Mouse (Mus musculus) bone marrow, adult 2 months (tissue): Measurements from ENCODE around the gene Igf2bp3. TPM values are rescaled to one million over a fixed set of nuclear protein-coding genes. Genes with fewer than 3 reads are reported as not detected.

ENCODE experiments used
- H3K27ac ChIP-seq: fragments of 200-500 bp; 2 replicates; pipeline ENCODE4 v1.5.1; 2012; ENCODE audit warnings: low read depth, mild to moderate bottlenecking, control low read depth, inconsistent platforms, low read length; ENCODE audit not compliant: control insufficient read depth, poor library complexity, insufficient read depth
- H3K4me1 ChIP-seq: fragments of 200-500 bp; 2 replicates; pipeline ENCODE4 v1.6.1; 2011; ENCODE audit warnings: low read length; ENCODE audit not compliant: control insufficient read depth, insufficient read depth
- H3K4me3 ChIP-seq: fragments of 200-500 bp; replicated peaks from 2 replicates; pipeline ENCODE3; 2011; ENCODE audit warnings: mild to moderate bottlenecking, low read depth, low read length, control low read depth; ENCODE audit not compliant: control insufficient read depth
- CTCF ChIP-seq: fragments of 200-500 bp; IDR thresholded peaks from 2 replicates; pipeline ENCODE4 v1.5.1; 2011; ENCODE audit warnings: low read length, control low read depth; ENCODE audit not compliant: control insufficient read depth, insufficient read depth
- POLR2A ChIP-seq: fragments of 200-500 bp; IDR thresholded peaks from 2 replicates; pipeline ENCODE4 v1.6.1; 2011; ENCODE audit warnings: low read depth, mild to moderate bottlenecking, control low read depth, low read length, borderline replicate concordance; ENCODE audit not compliant: control insufficient read depth
- WGBS: fragments of 180-500 bp; shearing (Covaris S2); methylation state at CpG from one replicate; pipeline ENCODE4 v1.1.7; 2018; 5-methylcytosine and 5-hydroxymethylcytosine counted together
- polyA plus RNA-seq: library from polyadenylated mRNA; stranded (reverse); fragments of >200 nt; gene quantifications from 2 replicates; pipeline ENCODE4 v1.2.4, GENCODE M21; 2011; ENCODE audit warnings: low replicate concordance; ENCODE audit not compliant: missing spikeins, insufficient read depth, insufficient read length

Igf2bp3 gene
- polyA plus RNA-seq, 1 experiment, result 2.7 TPM

- whole genome bisulfite sequencing, result 57% methylated on average over 2 of the region's 2 CpGs
- no peak overlapping the region for H3K27ac ChIP-seq
- H3K4me3 ChIP-seq, result no peak overlapping the region
- no peaks in the 10 kb centered on the region for H3K4me1 ChIP-seq
- no peak for TF ChIP-seq CTCF
- TF ChIP-seq POLR2A, result no peak
Measured at GRCm38 (mm10) chr6:49159971-49160370, 54.8 kb downstream of the Igf2bp3 start.

GRCm38 (mm10) chr6:49156826-49157175 lies 58.0 kb downstream of the Igf2bp3 start:
- H3K4me1 ChIP-seq, result no peaks in the 10 kb centered on the region
- WGBS, result 79% methylated on average over 3 of the region's 3 CpGs
- H3K4me3 ChIP-seq, result no peak overlapping the region
- TF ChIP-seq CTCF (no peak), POLR2A (no peak)
- H3K27ac ChIP-seq, result no peak overlapping the region

- Histone ChIP-seq H3K27ac (no peak overlapping the region), H3K4me3 (no peak overlapping the region), H3K4me1 (no peaks in the 10 kb centered on the region)
- no peak for TF ChIP-seq CTCF
- no peak for TF ChIP-seq POLR2A
- 81% methylated on average over 5 of the region's 5 CpGs for WGBS
Measured at GRCm38 (mm10) chr6:49156170-49156825, 58.5 kb downstream of the Igf2bp3 start.

- Histone ChIP-seq H3K4me1 (no peaks in the 10 kb centered on the region), H3K4me3 (no peak overlapping the region), H3K27ac (no peak overlapping the region)
- TF ChIP-seq CTCF, result no peak
- TF ChIP-seq POLR2A, result no peak
- WGBS, result 81% methylated on average over 4 of the region's 4 CpGs
Measured at GRCm38 (mm10) chr6:49151465-49151864, 63.3 kb downstream of the Igf2bp3 start.

- 82% methylated on average over 9 of the region's 9 CpGs for whole genome bisulfite sequencing
- TF ChIP-seq POLR2A, result no peak
- no peak for TF ChIP-seq CTCF
- no peaks in the 10 kb centered on the region for H3K4me1 ChIP-seq
- H3K27ac ChIP-seq, result no peak overlapping the region
- no peak overlapping the region for H3K4me3 ChIP-seq
Measured at GRCm38 (mm10) chr6:49150349-49151229, 64.2 kb downstream of the Igf2bp3 start.

- TF ChIP-seq CTCF (no peak), POLR2A (no peak)
- H3K4me3 ChIP-seq, result no peak overlapping the region
- H3K27ac ChIP-seq, result no peak overlapping the region
- WGBS, result 78% methylated on average over 5 of the region's 5 CpGs
- no peaks in the 10 kb centered on the region for H3K4me1 ChIP-seq
Measured at GRCm38 (mm10) chr6:49149202-49149930, 65.4 kb downstream of the Igf2bp3 start.

GRCm38 (mm10) chr6:49148781-49149180 lies 66.0 kb downstream of the Igf2bp3 start:
- TF ChIP-seq CTCF, result no peak
- no peak for TF ChIP-seq POLR2A
- H3K27ac ChIP-seq, result no peak overlapping the region

GRCm38 (mm10) chr6:49148368-49148767 lies 66.4 kb downstream of the Igf2bp3 start:
- no peaks in the 10 kb centered on the region for H3K4me1 ChIP-seq
- H3K4me3 ChIP-seq, result no peak overlapping the region
- H3K27ac ChIP-seq, result no peak overlapping the region
- 83% methylated on average over 7 of the region's 7 CpGs for WGBS
- TF ChIP-seq CTCF, result no peak
- no peak for TF ChIP-seq POLR2A

More at GRCm38 (mm10) chr6:49148781-49149180, 66.0 kb downstream of the Igf2bp3 start:
- WGBS, result 83% methylated on average over 4 of the region's 4 CpGs
- Histone ChIP-seq H3K4me1 (no peaks in the 10 kb centered on the region), H3K4me3 (no peak overlapping the region)
